Mouse (Mus musculus) CH12.LX (cell line): ENCODE measurements around the gene Macf1. TPM values are rescaled to one million over a fixed set of nuclear protein-coding genes. Genes with fewer than 3 reads are reported as not detected.

Experiments
- DNase-seq: peaks from one replicate; pipeline ENCODE4 v3.0.0-alpha.2; 2013; ENCODE audit errors: extremely low read depth
- H3K27ac ChIP-seq: 2 replicates; pipeline ENCODE4 v1.5.1; 2012; ENCODE audit warnings: low read depth, mild to moderate bottlenecking, control low read depth, moderate library complexity; ENCODE audit not compliant: insufficient read depth
- H3K27me3 ChIP-seq: replicated peaks from 2 replicates; pipeline ENCODE3; 2012; ENCODE audit warnings: inconsistent platforms
- H3K36me3 ChIP-seq, 2 experiments: replicated peaks in 1 of 2; 2 replicates each; pipeline versions ENCODE3 to v1.6.1; 2012; ENCODE audit warnings: inconsistent platforms in 1 of 2, low read length in 1 of 2, mild to moderate bottlenecking in 1 of 2, mixed read lengths in 1 of 2, moderate library complexity in 1 of 2; ENCODE audit not compliant: control insufficient read depth in 1 of 2, insufficient read depth in 1 of 2
- H3K4me1 ChIP-seq, 2 experiments: 2 replicates each; pipeline ENCODE4 v1.6.1; 2012; ENCODE audit warnings: inconsistent platforms in 1 of 2, moderate library complexity in 1 of 2; ENCODE audit not compliant: insufficient read depth in 2 of 2, control insufficient read depth in 1 of 2
- H3K4me2 ChIP-seq: 2 replicates; pipeline ENCODE4 v1.6.1; 2012; ENCODE audit warnings: low read depth, mild to moderate bottlenecking, control low read depth; ENCODE audit not compliant: poor library complexity, insufficient read depth, severe bottlenecking
- H3K4me3 ChIP-seq, 3 experiments: fragments of 150-350 bp in 1 of 3; sonication (generic) in 1 of 3; replicated peaks in 1 of 3; 2 replicates each; pipeline versions ENCODE3 to v1.5.1; 2011 to 2012; ENCODE audit warnings: low read depth in 2 of 3, low read length in 2 of 3, mild to moderate bottlenecking in 2 of 3, moderate library complexity in 2 of 3, control low read depth in 1 of 3, improper control_type of control experiment in 1 of 3, inconsistent platforms in 1 of 3, mixed read lengths in 1 of 3; ENCODE audit not compliant: poor library complexity in 1 of 3
- H3K79me2 ChIP-seq: replicated peaks from 2 replicates; pipeline ENCODE4 v1.6.1; 2012; ENCODE audit warnings: mild to moderate bottlenecking, moderate library complexity; ENCODE audit not compliant: control insufficient read depth, poor library complexity, insufficient read depth, severe bottlenecking; ENCODE audit errors: extremely low read depth
- H3K9ac ChIP-seq: 2 replicates; pipeline ENCODE4 v1.6.1; 2012; ENCODE audit warnings: low read depth, mild to moderate bottlenecking, control low read depth, moderate library complexity; ENCODE audit not compliant: insufficient read depth
- H3K9me3 ChIP-seq: replicated peaks from 2 replicates; pipeline ENCODE3; 2012; ENCODE audit warnings: low read length, inconsistent platforms, mixed read lengths
- BHLHE40 ChIP-seq: IDR thresholded peaks from 2 replicates; pipeline ENCODE4 v1.6.1; 2011; ENCODE audit warnings: mild to moderate bottlenecking, low read depth, low read length, improper control_type of control experiment
- CHD1 ChIP-seq: IDR thresholded peaks from 2 replicates; pipeline ENCODE4 v1.6.1; 2012; ENCODE audit warnings: low read depth, low read length, improper control_type of control experiment, inconsistent platforms
- CTCF ChIP-seq, 2 experiments: IDR thresholded peaks in 1 of 2; conservative IDR thresholded peaks in 1 of 2; 2 replicates each; pipeline ENCODE4 v1.5.1; 2011 to 2012; ENCODE audit warnings: low read depth in 2 of 2, low read length in 2 of 2, improper control_type of control experiment in 1 of 2, inconsistent platforms in 1 of 2, mild to moderate bottlenecking in 1 of 2, moderate library complexity in 1 of 2
- EP300 ChIP-seq: IDR thresholded peaks from 2 replicates; pipeline ENCODE4 v1.6.1; 2011; ENCODE audit warnings: low read length, improper control_type of control experiment
- ETS1 ChIP-seq: conservative IDR thresholded peaks from 2 replicates; pipeline ENCODE4 v1.6.1; 2012; ENCODE audit warnings: low read depth, mild to moderate bottlenecking, inconsistent platforms, low read length, improper control_type of control experiment, moderate library complexity
- GABPA ChIP-seq: IDR thresholded peaks from 2 replicates; pipeline ENCODE4 v1.6.1; 2012; ENCODE audit warnings: low read depth, low read length, improper control_type of control experiment, inconsistent platforms; ENCODE audit not compliant: insufficient replicate concordance
- IRF4 ChIP-seq: IDR thresholded peaks from 2 replicates; pipeline ENCODE4 v1.6.1; 2014; ENCODE audit warnings: low read depth, mild to moderate bottlenecking, inconsistent platforms, low read length, improper control_type of control experiment
- MAFK ChIP-seq: IDR thresholded peaks from 2 replicates; pipeline ENCODE4 v1.6.1; 2011; ENCODE audit warnings: low read length, improper control_type of control experiment; ENCODE audit not compliant: insufficient replicate concordance
- MAX ChIP-seq: IDR thresholded peaks from 2 replicates; pipeline ENCODE4 v1.6.1; 2011; ENCODE audit warnings: low read length, improper control_type of control experiment
- MAZ ChIP-seq: IDR thresholded peaks from 2 replicates; pipeline ENCODE4 v1.6.1; 2012; ENCODE audit warnings: low read depth, mild to moderate bottlenecking, inconsistent platforms, low read length, improper control_type of control experiment, moderate library complexity
- MEF2A ChIP-seq: IDR thresholded peaks from 2 replicates; pipeline ENCODE4 v1.6.1; 2014; ENCODE audit warnings: low read depth, mild to moderate bottlenecking, inconsistent platforms, low read length, improper control_type of control experiment, borderline replicate concordance
- MXI1 ChIP-seq: IDR thresholded peaks from 2 replicates; pipeline ENCODE4 v1.6.1; 2011; ENCODE audit warnings: mild to moderate bottlenecking, low read depth, low read length, improper control_type of control experiment
- MYC ChIP-seq: IDR thresholded peaks from 2 replicates; pipeline ENCODE4 v1.6.1; 2011; ENCODE audit warnings: low read depth, mild to moderate bottlenecking, improper control_type of control experiment, low read length
- NRF1 ChIP-seq: IDR thresholded peaks from 2 replicates; pipeline ENCODE4 v1.6.1; 2014; ENCODE audit warnings: low read depth, mild to moderate bottlenecking, inconsistent platforms, low read length, improper control_type of control experiment, moderate library complexity
- PAX5 ChIP-seq: IDR thresholded peaks from 2 replicates; pipeline ENCODE4 v1.6.1; 2012; ENCODE audit warnings: low read length, inconsistent platforms, mixed read lengths
- POLR2A ChIP-seq: IDR thresholded peaks from 2 replicates; pipeline ENCODE4 v1.6.1; 2011; ENCODE audit warnings: low read depth, mild to moderate bottlenecking, improper control_type of control experiment, low read length
- POLR2AphosphoS2 ChIP-seq: IDR thresholded peaks from 2 replicates; pipeline ENCODE4 v1.6.1; 2011; ENCODE audit warnings: low read depth, low read length, improper control_type of control experiment
- RAD21 ChIP-seq: IDR thresholded peaks from 2 replicates; pipeline ENCODE4 v1.6.1; 2011; ENCODE audit warnings: low read depth, mild to moderate bottlenecking, low read length, improper control_type of control experiment, moderate library complexity
- UBTF ChIP-seq: IDR thresholded peaks from 2 replicates; pipeline ENCODE4 v1.6.1; 2012; ENCODE audit warnings: low read depth, mild to moderate bottlenecking, inconsistent platforms, low read length, improper control_type of control experiment, moderate library complexity
- USF1 ChIP-seq: IDR thresholded peaks from 2 replicates; pipeline ENCODE4 v1.6.1; 2014; ENCODE audit warnings: low read depth, mild to moderate bottlenecking, inconsistent platforms, low read length, improper control_type of control experiment
- USF2 ChIP-seq: conservative IDR thresholded peaks from 2 replicates; pipeline ENCODE4 v1.6.1; 2011; ENCODE audit warnings: low read depth, low read length, improper control_type of control experiment
- ZC3H11A ChIP-seq: IDR thresholded peaks from 2 replicates; pipeline ENCODE4 v1.6.1; 2012; ENCODE audit warnings: low read depth, mild to moderate bottlenecking, inconsistent platforms, low read length, improper control_type of control experiment
- ZKSCAN1 ChIP-seq: IDR thresholded peaks from 2 replicates; pipeline ENCODE4 v1.6.1; 2012; ENCODE audit warnings: low read depth, inconsistent platforms, low read length, improper control_type of control experiment, borderline replicate concordance
- ZMIZ1 ChIP-seq: IDR thresholded peaks from 2 replicates; pipeline ENCODE4 v1.6.1; 2012; ENCODE audit warnings: low read depth, mild to moderate bottlenecking, inconsistent platforms, low read length, improper control_type of control experiment
- ZNF384 ChIP-seq: IDR thresholded peaks from 2 replicates; pipeline ENCODE4 v1.6.1; 2012; ENCODE audit warnings: low read depth, low read length, improper control_type of control experiment, inconsistent platforms
- dilution Hi-C: fragments of 300-500 bp; cut with MboI; formaldehyde crosslinking; loops from 2 replicates; pipeline ENCODE4 v1.14.3; 2020; ENCODE audit warnings: low sequenced_read_pairs; ENCODE audit not compliant: extremely low pct_unique_long_range_greater_than_20kb, extremely low pct_ligation_motif_present
- in situ Hi-C: fragments of 300-500 bp; cut with MboI; formaldehyde crosslinking; loops from 3 replicates; pipeline ENCODE4 v1.14.3; 2019; ENCODE audit warnings: low sequenced_read_pairs, low pct_ligation_motif_present, low pct_unique_long_range_greater_than_20kb, mixed read lengths
- polyA plus RNA-seq: library from polyadenylated mRNA; unstranded; fragments of >175 nt; gene quantifications from 2 replicates; pipeline ENCODE4 v1.2.1, GENCODE M21; 2012; ENCODE audit warnings: low read depth; ENCODE audit not compliant: insufficient read length
- total RNA-seq, 2 experiments: library from RNA; depleted of rRNA; stranded (reverse); fragments of 300-350 nt in 1 of 2; fragments of >200 nt in 1 of 2; gene quantifications; 2 replicates each; pipeline ENCODE4 v1.2.3; 2012 to 2014

The Macf1 gene
- total and polyA plus RNA-seq, 3 experiments: 63.3 to 93.3 (median 77.8) TPM

DNA sequence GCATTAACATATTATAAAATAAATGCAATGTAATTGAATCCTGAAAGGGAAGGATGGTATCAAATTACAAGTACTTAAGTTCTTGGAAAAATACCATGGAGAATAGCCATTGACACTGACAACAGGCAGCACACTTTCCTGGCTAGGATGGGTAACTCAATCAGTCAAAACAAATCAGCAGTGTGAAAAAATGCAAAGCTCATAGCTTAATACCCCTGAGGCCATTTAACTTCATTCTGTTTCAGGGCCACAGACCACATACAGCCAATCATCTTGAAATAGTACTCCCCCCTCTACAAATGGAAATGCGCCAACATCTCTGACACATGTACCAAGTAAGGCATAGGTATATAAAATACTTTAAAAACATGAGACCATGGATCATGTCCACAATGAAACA is 281.9 kb downstream of the Macf1 start:
- Histone ChIP-seq H3K9me3 (no peaks in the 10 kb centered on the region), H3K9ac (no peak overlapping the region), H3K4me3 (no peak overlapping the region)
- DNase-seq: peak; percentile 26
- TF ChIP-seq USF1 (no peak), MAX (no peak), NRF1 (no peak), PAX5 (no peak), MXI1 (no peak), POLR2AphosphoS2 (no peak), MAZ (no peak), CHD1 (no peak), POLR2A (no peak), ZMIZ1 (no peak), ZNF384 (no peak), USF2 (no peak), GABPA (no peak), EP300 (no peak), CTCF (conservative IDR thresholded peaks at IDR 0.05 in 1 of 2, IDR thresholded peaks at IDR 0.05 in 1 of 2; ENCODE audit: low read depth in 2 of 2, low read length in 2 of 2) (no peak), MEF2A (no peak), MYC (no peak)
- TF ChIP-seq, all 38 proteins: peak for 0
- H3K36me3 ChIP-seq: peaks cover 20 to 50% of the 10 kb centered on the region in 2 experiments
- in situ Hi-C loops: no loop called here
- no peak overlapping the region for H3K27ac ChIP-seq
- dilution Hi-C loops: no loop called here
- H3K4me2 ChIP-seq: no peak overlapping the region
- peaks cover 0 to 42% of the 10 kb centered on the region in 2 experiments; a peak in 2 of 4 replicates for H3K4me1 ChIP-seq
- H3K79me2 ChIP-seq: no peaks in the 10 kb centered on the region
- H3K27me3 ChIP-seq: no peaks in the 10 kb centered on the region

GRCm38 (mm10) chr4:123401265-123401664 is 282.9 kb downstream of the Macf1 start:
- H3K36me3 ChIP-seq: peaks cover 24 to 53% of the 10 kb centered on the region in 2 experiments
- in situ Hi-C loops: no loop called here
- H3K27ac ChIP-seq: no peak overlapping the region

More at GRCm38 (mm10) chr4:123401265-123401664, 282.9 kb downstream of the Macf1 start:
- Histone ChIP-seq H3K79me2 (no peaks in the 10 kb centered on the region), H3K9me3 (no peaks in the 10 kb centered on the region), H3K4me1 (peaks cover 2 to 35% of the 10 kb centered on the region in 2 experiments; a peak in 3 of 4 replicates), H3K27me3 (no peaks in the 10 kb centered on the region), H3K4me2 (no peak overlapping the region), H3K9ac (no peak overlapping the region), H3K4me3 (no peak overlapping the region)
- dilution Hi-C loops: no loop called here
- DNase-seq: no peak
- TF ChIP-seq BHLHE40 (no peak), RAD21 (no peak), MAFK (no peak), ETS1 (no peak), ZC3H11A (no peak), MAZ (no peak), IRF4 (no peak), UBTF (no peak), CHD1 (no peak), POLR2AphosphoS2 (no peak), MEF2A (no peak), ZKSCAN1 (no peak), MXI1 (no peak)
